Mouse (Mus musculus) spleen, adult 2 months (tissue): ENCODE measurements around the gene Inmt. TPM values are rescaled to one million over a fixed set of nuclear protein-coding genes. Genes with fewer than 3 reads are reported as not detected.
"Not testable (repeated sequence)": the region's sequence is repeated elsewhere in the genome, so short reads cannot be mapped to it uniquely, and the experiment has no call there.

Experiments
- DNase-seq, 2 experiments: peaks; one replicate each; pipeline versions ENCODE4 v3.0.0 to v3.0.0-alpha.2; 2012 to 2021; ENCODE audit warnings: low spot score in 2 of 2, low read depth in 1 of 2
- H3K27ac ChIP-seq: fragments of 200-500 bp; 2 replicates; pipeline ENCODE4 v1.5.1; 2012; ENCODE audit warnings: low read length, inconsistent platforms; ENCODE audit not compliant: insufficient read depth
- H3K27me3 ChIP-seq: fragments of 200-500 bp; 2 replicates; pipeline ENCODE4 v1.6.1; 2012; ENCODE audit warnings: mild to moderate bottlenecking, moderate library complexity, low read length, inconsistent platforms; ENCODE audit not compliant: control insufficient read depth, insufficient read depth
- H3K36me3 ChIP-seq: fragments of 200-500 bp; 2 replicates; pipeline ENCODE4 v1.6.1; 2012; ENCODE audit warnings: mild to moderate bottlenecking, low read length, inconsistent platforms; ENCODE audit not compliant: control insufficient read depth, insufficient read depth
- H3K4me1 ChIP-seq: fragments of 200-500 bp; 2 replicates; pipeline ENCODE4 v1.6.1; 2011; ENCODE audit warnings: inconsistent platforms; ENCODE audit not compliant: control insufficient read depth, insufficient read depth, insufficient read length
- H3K4me3 ChIP-seq: fragments of 200-500 bp; 2 replicates; pipeline ENCODE4 v1.5.1; 2011; ENCODE audit warnings: mild to moderate bottlenecking, inconsistent platforms; ENCODE audit not compliant: insufficient read depth, insufficient read length; ENCODE audit errors: extremely low read depth
- CTCF ChIP-seq: fragments of 200-500 bp; IDR thresholded peaks from 2 replicates; pipeline ENCODE4 v1.5.1; 2011; ENCODE audit warnings: mild to moderate bottlenecking, inconsistent platforms; ENCODE audit not compliant: insufficient read depth, insufficient read length, insufficient replicate concordance; ENCODE audit errors: extremely low read depth
- POLR2A ChIP-seq: fragments of 200-500 bp; IDR thresholded peaks from 2 replicates; pipeline ENCODE4 v1.6.1; 2011; ENCODE audit warnings: low read depth, low read length, inconsistent platforms
- WGBS: fragments of 180-500 bp; shearing (Covaris S2); methylation state at CpG from one replicate; pipeline ENCODE4 v1.1.7; 2018; 5-methylcytosine and 5-hydroxymethylcytosine counted together
- polyA plus RNA-seq: library from polyadenylated mRNA; depleted of rRNA; stranded (reverse); fragments of >200 nt; gene quantifications from 2 replicates; pipeline ENCODE4 v1.2.3, GENCODE M21; 2012

The Inmt gene
- polyA plus RNA-seq, 1 experiment = 0.51 TPM

DNA sequence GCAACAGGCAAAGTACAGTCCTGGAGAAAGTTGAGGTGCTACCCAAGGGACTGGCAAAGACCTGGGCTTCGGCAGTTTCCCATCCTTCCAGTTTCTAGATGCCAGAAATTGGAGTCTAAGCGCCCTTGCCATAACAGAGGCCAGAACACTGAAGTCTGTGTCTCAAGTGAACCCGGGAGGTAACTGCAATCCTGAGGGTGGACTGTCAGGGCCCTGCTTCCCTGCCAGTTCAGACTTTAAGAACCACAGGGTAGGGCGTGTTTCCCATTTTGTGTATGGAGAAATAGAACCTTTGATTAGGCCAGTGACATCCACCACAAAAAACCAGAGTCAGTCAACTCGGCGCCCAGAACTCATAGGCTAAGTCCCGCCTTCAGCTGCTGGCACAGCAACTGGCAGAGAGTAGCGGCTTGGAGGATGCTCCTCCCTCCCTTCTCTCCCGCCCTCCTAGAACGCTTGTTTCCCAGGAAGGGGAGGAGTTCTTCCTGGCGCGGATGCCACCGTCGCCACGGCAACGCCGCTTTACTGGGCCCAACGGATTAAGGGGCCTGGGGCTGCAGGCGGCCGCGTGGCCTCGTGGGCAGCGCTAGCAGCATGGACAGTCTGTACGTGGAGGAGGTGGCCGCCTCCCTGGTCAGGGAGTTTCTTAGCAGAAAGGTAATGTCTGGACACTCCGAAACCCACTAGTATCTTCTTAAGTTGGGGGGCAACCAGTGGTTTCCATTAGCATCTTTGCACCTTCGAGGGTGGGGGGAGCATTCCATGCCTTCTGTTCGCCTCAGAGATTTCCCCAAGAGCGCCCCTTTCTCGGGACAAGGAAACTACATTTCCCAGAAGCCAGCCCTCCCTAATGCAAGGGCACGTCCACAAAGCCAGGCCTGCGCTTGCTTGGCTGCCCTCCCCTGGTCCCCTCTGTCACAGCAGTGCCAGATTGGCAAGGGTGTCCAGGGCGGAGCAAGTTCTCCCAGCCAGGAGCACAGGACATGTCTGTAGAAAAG, 28.4 kb upstream of the Inmt start, which contains the start of gene Mindy4:
TSS of gene Mindy4 (plus strand) at position 471 of the 998 bp plus-strand sequence.
- no peaks in the 10 kb centered on the region for H3K27me3 ChIP-seq
- H3K4me3 ChIP-seq = peak within 1 kb of the TSS; percentile 47; the same call in 1 of the 2 replicates
- peak in 1 of 2 experiments; percentile 31 for DNase-seq
- WGBS = 9% methylated on average over 32 of the region's 33 CpGs
- peak within 1 kb of the TSS; percentile 19; the same call in 1 of the 2 replicates for H3K27ac ChIP-seq
- H3K36me3 ChIP-seq = no peaks in the 10 kb centered on the region
- H3K4me1 ChIP-seq = no peaks in the 10 kb centered on the region
- TF ChIP-seq POLR2A (no peak), CTCF (no peak)

DNA sequence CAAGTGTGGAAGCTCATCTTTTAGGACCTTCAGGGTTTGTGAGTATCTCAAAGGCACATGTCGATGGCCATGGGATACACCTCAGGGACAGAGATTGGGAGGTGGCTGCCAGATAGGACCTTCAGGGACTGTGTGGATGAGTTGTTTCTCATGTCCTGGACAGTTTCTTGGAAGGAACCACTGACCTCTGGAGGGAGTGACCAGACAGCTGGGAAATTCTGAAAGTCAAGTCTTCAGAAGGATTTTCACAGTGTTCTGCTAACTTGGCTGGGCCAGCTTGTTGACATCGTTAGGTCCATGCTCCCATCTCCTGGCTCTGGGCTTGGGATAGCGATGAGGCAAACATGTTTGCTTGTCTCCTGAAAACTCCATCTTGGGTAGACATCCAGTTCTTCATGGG, 24.2 kb upstream of the Inmt start:
- no peak for TF ChIP-seq CTCF
- no peak for TF ChIP-seq POLR2A
- Histone ChIP-seq H3K4me1 (no peaks in the 10 kb centered on the region), H3K27ac (no peak overlapping the region), H3K27me3 (no peaks in the 10 kb centered on the region), H3K4me3 (no peak overlapping the region), H3K36me3 (no peaks in the 10 kb centered on the region)
- WGBS = 91% methylated on average over 3 of the region's 3 CpGs
- DNase-seq = no peak

DNA sequence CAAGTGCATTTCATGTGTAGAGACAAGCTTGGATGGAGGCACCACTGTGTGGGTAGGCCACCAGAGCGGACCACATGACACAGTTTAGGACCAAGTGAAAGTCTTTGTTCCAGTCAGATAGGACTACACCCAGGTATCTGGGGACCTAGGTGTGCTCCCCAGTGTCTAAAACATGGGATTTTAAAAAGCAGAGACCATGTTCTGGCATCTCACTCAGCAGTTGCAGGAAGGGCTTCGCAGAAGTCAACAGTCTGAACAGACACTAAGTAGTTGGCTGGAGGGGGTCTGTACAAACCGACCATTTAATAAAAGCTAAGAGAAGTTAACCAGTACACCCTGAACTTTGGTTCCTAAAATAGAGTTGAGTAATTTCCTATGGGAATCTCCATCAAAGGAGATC, 18.3 kb upstream of the Inmt start:
- Histone ChIP-seq H3K4me1 (no peaks in the 10 kb centered on the region), H3K27me3 (no peaks in the 10 kb centered on the region), H3K4me3 (no peak overlapping the region), H3K27ac (no peak overlapping the region), H3K36me3 (no peaks in the 10 kb centered on the region)
- 90% methylated on average over 3 of the region's 3 CpGs for WGBS
- DNase-seq = no peak
- TF ChIP-seq POLR2A (no peak), CTCF (no peak)

DNA sequence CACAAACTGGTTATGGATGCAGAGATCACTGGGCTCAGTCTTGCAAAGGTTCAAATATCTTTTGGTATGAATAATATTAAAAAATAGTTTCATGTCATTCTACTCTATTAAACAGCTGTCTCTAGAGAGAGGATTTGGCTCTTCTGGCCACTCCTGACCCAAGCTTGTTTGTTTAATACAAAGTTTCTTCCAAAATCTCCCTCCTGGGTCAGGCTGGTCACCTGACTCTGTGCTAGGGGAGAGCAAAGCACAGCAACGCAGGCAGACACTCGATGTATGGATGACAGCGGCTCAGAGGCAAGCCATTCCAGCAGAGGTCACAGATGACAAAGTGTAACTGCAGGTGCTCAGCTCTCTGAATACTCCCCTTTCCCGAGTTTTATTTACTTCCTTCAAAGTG, 16.7 kb upstream of the Inmt start:
- DNase-seq = no peak
- Histone ChIP-seq H3K27ac (no peak overlapping the region), H3K4me3 (no peak overlapping the region), H3K36me3 (no peaks in the 10 kb centered on the region), H3K4me1 (no peaks in the 10 kb centered on the region), H3K27me3 (no peaks in the 10 kb centered on the region)
- 72% methylated on average over 4 of the region's 4 CpGs for WGBS
- TF ChIP-seq POLR2A (no peak), CTCF (no peak)

DNA sequence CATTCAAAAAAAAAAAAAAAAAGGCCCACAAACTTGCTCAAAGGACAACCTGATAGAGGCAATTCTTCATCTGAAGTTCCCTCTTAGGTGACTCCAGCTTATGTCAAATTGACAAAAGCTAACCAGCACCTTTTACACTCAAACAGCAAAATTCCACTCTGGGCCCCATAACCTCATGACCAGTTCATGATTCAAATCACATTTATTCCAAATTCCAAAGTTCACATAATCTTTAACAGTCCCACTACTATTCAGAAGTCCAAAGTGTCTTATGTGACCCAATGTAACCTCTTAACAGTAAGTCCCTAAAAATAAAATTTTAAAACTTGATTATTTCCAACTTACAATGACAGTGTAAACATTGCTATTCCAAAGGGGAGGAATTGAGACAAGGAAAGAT, 14.6 kb upstream of the Inmt start:
- Histone ChIP-seq H3K36me3 (no peaks in the 10 kb centered on the region), H3K4me1 (no peaks in the 10 kb centered on the region), H3K27me3 (no peaks in the 10 kb centered on the region), H3K4me3 (no peak overlapping the region), H3K27ac (no peak overlapping the region)
- TF ChIP-seq CTCF (no peak), POLR2A (no peak)
- no peak for DNase-seq

DNA sequence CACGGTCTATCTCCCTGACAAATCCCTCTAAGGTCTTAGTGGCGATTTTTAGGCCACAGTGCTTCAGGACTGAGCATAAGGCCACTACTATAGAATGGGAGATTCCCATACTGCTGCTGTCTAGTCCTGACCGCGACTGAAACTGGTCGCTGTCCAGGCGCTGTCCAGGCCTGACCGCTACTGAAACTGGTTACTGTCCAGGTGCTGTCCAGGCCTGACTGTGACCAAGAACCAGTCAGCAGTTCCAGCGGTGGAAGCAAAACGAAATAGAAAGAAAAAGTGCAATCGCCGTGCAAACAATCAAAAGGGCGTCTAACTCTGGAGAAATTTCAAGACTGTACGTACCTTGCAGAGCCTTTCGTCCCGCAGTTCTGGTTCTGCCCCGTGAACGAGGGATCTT, 13.0 kb upstream of the Inmt start:
- DNase-seq, H3K36me3 ChIP-seq, H3K4me1 ChIP-seq, H3K27ac ChIP-seq, H3K27me3 ChIP-seq, H3K4me3 ChIP-seq: not testable (repeated sequence)
- 94% methylated on average over 17 of the region's 17 CpGs for WGBS

DNA sequence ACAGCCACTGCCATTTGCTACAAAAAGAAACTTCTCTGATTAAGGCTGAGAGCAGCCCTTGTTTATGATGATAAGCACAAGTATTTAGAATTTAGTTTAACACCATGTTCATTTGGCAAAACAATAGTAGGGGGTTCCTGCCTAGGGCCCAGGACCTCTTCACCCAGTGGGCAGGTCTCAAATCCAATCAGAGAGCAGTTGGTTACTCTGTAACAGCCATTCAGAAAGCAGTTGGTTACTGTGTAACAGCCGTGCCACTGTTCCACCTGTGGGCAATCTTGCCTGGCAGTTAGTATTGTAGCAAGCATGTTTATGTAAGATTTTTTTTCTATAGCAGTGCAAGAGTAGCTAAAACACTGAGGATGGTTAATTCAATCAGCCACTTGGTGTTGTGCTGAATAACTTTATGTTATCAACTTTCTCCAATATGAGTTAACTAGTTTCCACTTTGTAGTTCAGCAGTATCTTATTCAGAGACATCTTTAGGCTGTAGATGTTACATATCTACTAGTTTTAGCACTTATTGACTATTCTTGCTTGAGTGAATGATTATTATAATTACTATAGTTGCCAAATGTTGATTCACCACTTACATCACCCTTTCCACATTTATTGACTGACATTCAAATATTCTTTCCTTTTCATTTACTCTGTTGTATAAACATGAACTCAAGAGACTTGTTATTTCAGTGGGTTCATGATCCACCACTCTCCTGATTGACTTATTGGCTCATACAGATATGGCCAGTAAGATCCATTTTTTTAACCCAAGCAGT, 8.0 kb upstream of the Inmt start:
- no peaks in the 10 kb centered on the region for H3K4me1 ChIP-seq
- DNase-seq = no peak
- WGBS = 75% methylated on average over 1 of the region's 1 CpGs
- no peaks in the 10 kb centered on the region for H3K36me3 ChIP-seq
- TF ChIP-seq CTCF (no peak), POLR2A (no peak)
- no peak overlapping the region for H3K4me3 ChIP-seq
- H3K27me3 ChIP-seq = no peaks in the 10 kb centered on the region
- H3K27ac ChIP-seq = no peak overlapping the region
